Mouse (Mus musculus) intestine, embryonic 14.5 days (tissue): Measurements from ENCODE around the gene Scyl2. TPM values are rescaled to one million over a fixed set of nuclear protein-coding genes. Genes with fewer than 3 reads are reported as not detected.

Experiments
- ATAC-seq: fragments of 200-750 bp; cut with Nextera tagmentation; replicated peaks from 2 replicates; pipeline ENCODE4 v1.8.0; 2017; ENCODE audit warnings: low read depth, moderate number of reproducible peaks, moderate TSS enrichment, moderate library complexity; ENCODE audit not compliant: low FRiP score, low TSS enrichment
- DNase-seq: peaks from one replicate; pipeline ENCODE4 v3.0.0-alpha.2; 2018; ENCODE audit warnings: low spot score
- H3K27ac ChIP-seq: fragments of 300-500 bp; sonication (generic); 2 replicates; pipeline ENCODE4 v1.5.1; 2014; ENCODE audit warnings: low read depth, mild to moderate bottlenecking, control low read depth
- H3K27me3 ChIP-seq: fragments of 300-500 bp; sonication (generic); replicated peaks from 2 replicates; pipeline ENCODE4 v1.6.1; 2014; ENCODE audit warnings: low read length, control low read depth; ENCODE audit not compliant: control insufficient read depth, insufficient read depth
- H3K36me3 ChIP-seq: fragments of 300-500 bp; sonication (generic); 2 replicates; pipeline ENCODE4 v1.6.1; 2014; ENCODE audit warnings: low read length, control low read depth; ENCODE audit not compliant: control insufficient read depth, insufficient read depth
- H3K4me1 ChIP-seq: fragments of 300-500 bp; sonication (generic); replicated peaks from 2 replicates; pipeline ENCODE4 v1.6.1; 2014; ENCODE audit warnings: low read length, control low read depth, mixed read lengths; ENCODE audit not compliant: control insufficient read depth, insufficient read depth
- H3K4me2 ChIP-seq: fragments of 300-500 bp; sonication (generic); 2 replicates; pipeline ENCODE4 v1.6.1; 2014; ENCODE audit warnings: low read length
- H3K4me3 ChIP-seq: fragments of 300-500 bp; sonication (generic); 2 replicates; pipeline ENCODE4 v1.5.1; 2014; ENCODE audit warnings: low read depth, low read length, control low read depth, mixed read lengths
- H3K9ac ChIP-seq: fragments of 300-500 bp; sonication (generic); 2 replicates; pipeline ENCODE4 v1.6.1; 2014; ENCODE audit warnings: mild to moderate bottlenecking, low read length
- H3K9me3 ChIP-seq: fragments of 300-500 bp; sonication (generic); 2 replicates; pipeline ENCODE4 v1.6.1; 2016; ENCODE audit warnings: low read length, control low read depth; ENCODE audit not compliant: control insufficient read depth
- WGBS: fragments of 180-500 bp; shearing (Covaris S2); extraction: QIAGEN DNeasy Blood & Tissue Kit; methylation state at CpG from one replicate; pipeline ENCODE4 v1.1.7; 2014; 5-methylcytosine and 5-hydroxymethylcytosine counted together
- polyA plus RNA-seq: library from polyadenylated mRNA; unstranded; fragments of >200 nt; fragmentation: Nextera tagmentation; extraction: Ambion mirVana; gene quantifications from 2 replicates; pipeline ENCODE4 v1.2.1, GENCODE M21; 2014

Scyl2 gene
- polyA plus RNA-seq, 1 experiment from 2014 or later, result 14.3 TPM

DNA sequence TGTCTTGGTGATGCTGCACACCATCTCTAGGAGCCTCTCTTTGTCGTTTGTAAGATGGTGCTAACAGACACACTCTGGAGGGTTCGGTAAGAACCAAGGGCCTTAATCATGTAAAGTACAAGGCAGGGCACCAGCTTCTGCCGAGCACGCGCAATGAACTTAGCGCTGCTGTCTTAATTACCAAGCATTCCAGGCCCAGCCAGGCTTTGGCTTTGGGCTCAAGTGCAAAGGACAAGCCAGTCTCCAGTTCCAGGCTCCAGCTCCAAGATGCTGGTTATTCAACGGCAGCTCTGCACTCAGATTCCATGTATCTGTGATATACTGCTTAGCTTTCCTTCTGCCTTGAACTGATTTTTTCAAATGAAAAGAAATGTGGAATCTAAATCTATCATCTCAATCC, 18.5 kb downstream of the Scyl2 start:
- no peak overlapping the region for H3K27ac ChIP-seq
- WGBS, result 83% methylated on average over 7 of the region's 7 CpGs
- no peaks in the 10 kb centered on the region for H3K9me3 ChIP-seq
- H3K9ac ChIP-seq, result no peak overlapping the region
- DNase-seq (no peak), ATAC-seq (no peak)
- no peak overlapping the region for H3K4me3 ChIP-seq
- no peak overlapping the region for H3K4me2 ChIP-seq
- H3K36me3 ChIP-seq, result peaks cover 4% of the 10 kb centered on the region; the same call in 1 of the 2 replicates
- no peaks in the 10 kb centered on the region for H3K27me3 ChIP-seq
- no peaks in the 10 kb centered on the region for H3K4me1 ChIP-seq

DNA sequence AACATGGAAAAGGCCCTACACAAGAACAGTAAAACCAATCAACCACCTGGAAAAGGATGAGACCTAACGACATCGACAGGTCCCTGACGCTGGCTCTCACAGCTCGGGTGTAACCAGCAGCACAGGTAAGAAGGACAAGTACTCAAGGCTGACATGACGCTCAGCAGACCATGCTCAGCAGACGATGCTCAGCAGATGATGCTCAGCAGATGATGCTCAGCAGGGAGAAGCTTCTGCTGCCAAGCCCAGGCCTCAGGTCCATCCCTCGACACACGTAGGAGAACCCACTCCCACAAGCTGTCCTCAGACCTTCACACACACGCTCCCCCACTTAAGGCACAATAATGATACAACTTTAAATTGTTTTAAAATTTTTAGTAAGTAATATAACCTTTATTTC, 20.4 kb downstream of the Scyl2 start:
- H3K4me3 ChIP-seq, result no peak overlapping the region

DNA sequence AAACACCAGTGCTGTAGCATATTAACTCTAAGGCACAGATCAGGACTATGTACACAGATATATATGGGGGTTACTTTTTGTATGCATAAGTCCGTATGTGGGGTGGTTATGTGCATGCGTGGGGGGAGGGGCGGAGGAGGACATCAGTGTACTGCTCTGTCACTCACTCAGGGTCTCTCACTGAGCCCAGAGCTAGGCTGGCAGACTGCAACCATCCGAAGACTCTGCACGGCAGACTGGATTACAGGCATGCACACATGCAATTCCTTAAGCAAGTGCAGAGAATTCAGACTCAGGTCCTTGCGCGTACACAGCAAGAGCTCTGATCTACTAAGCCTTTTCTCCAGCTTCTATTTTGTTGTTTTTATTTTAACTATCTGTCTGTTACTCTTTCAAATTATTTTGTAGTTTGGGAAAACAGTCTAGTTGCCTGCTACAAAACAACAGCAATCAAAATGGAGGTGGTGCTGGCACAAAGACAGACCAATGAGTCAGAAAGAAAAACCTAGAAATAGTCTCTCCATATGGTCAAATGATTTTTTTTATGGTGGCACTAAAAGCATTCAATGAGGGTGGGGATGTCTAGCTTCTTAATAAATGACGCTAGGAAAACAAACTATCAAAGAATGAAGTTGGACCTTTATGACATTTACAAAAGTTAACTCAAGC, 21.0 kb downstream of the Scyl2 start:
- H3K9ac ChIP-seq, result no peak overlapping the region
- no peak for ATAC-seq
- DNase-seq, result no peak
- no peaks in the 10 kb centered on the region for H3K27me3 ChIP-seq
- H3K4me1 ChIP-seq, result no peaks in the 10 kb centered on the region
- peaks cover 16% of the 10 kb centered on the region for H3K36me3 ChIP-seq
- WGBS, result 93% methylated on average over 8 of the region's 8 CpGs
- H3K4me2 ChIP-seq, result no peak overlapping the region
- H3K9me3 ChIP-seq, result no peaks in the 10 kb centered on the region
- no peak overlapping the region for H3K27ac ChIP-seq
- H3K4me3 ChIP-seq, result no peak overlapping the region

More for the DNA sequence above, 20.4 kb downstream of the Scyl2 start:
- ATAC-seq (no peak), DNase-seq (no peak)
- no peaks in the 10 kb centered on the region for H3K9me3 ChIP-seq
- no peak overlapping the region for H3K27ac ChIP-seq
- H3K4me1 ChIP-seq, result no peaks in the 10 kb centered on the region
- WGBS, result 87% methylated on average over 9 of the region's 9 CpGs
- H3K36me3 ChIP-seq, result peaks cover 14% of the 10 kb centered on the region
- no peak overlapping the region for H3K9ac ChIP-seq
- no peak overlapping the region for H3K4me2 ChIP-seq
- no peaks in the 10 kb centered on the region for H3K27me3 ChIP-seq

DNA sequence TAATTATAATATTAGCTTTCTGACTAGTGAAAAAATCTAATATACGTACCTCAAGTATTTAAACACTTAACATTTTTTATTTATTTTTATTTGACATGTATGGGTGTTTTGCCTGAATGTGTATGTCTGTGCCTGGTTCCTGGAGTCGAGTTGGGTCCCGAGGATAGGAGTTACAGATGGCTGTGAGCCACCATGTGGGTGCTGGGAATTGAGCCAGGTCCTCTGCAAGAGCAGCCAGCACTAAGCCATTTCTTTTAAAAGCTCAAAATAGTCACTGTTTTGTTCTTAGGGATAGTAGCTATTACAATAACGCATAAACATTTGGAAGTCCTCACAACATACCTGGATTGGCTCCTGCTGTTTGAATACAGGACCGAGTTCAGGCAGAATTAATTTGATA, 29.7 kb downstream of the Scyl2 start:
- no peaks in the 10 kb centered on the region for H3K4me1 ChIP-seq
- H3K9me3 ChIP-seq, result no peaks in the 10 kb centered on the region
- H3K9ac ChIP-seq, result no peak overlapping the region
- ATAC-seq (no peak), DNase-seq (no peak)
- no peak overlapping the region for H3K27ac ChIP-seq
- no peak overlapping the region for H3K4me2 ChIP-seq
- peaks cover 75% of the 10 kb centered on the region for H3K36me3 ChIP-seq
- 87% methylated on average over 5 of the region's 5 CpGs for WGBS
- H3K27me3 ChIP-seq, result no peaks in the 10 kb centered on the region
- no peak overlapping the region for H3K4me3 ChIP-seq

DNA sequence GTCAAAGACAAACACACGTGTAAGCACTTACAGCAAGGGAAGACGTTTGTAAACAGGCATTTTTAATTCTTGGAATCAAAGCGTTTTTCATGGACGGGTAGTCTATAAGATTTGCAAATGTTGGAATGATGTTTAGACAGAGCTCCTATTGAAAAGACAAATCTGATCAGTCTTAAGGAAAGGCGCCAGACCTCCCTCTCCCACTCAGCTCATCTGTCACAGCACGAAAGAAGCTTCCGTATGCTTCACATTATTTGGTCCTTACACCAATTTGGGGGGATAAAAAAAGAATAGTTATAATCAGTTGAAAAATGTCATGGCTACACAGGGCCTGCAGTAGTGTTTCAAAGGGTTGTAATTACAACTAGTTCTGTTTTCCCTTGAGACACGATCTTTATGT, 33.2 kb downstream of the Scyl2 start:
- no peak overlapping the region for H3K27ac ChIP-seq
- H3K9ac ChIP-seq, result no peak overlapping the region
- no peak for DNase-seq
- H3K4me3 ChIP-seq, result no peak overlapping the region
- H3K4me2 ChIP-seq, result no peak overlapping the region
- no peaks in the 10 kb centered on the region for H3K9me3 ChIP-seq
- no peaks in the 10 kb centered on the region for H3K27me3 ChIP-seq
- no peak for ATAC-seq
- peaks cover 66% of the 10 kb centered on the region for H3K36me3 ChIP-seq
- no peaks in the 10 kb centered on the region for H3K4me1 ChIP-seq
- WGBS, result 89% methylated on average over 8 of the region's 8 CpGs

DNA sequence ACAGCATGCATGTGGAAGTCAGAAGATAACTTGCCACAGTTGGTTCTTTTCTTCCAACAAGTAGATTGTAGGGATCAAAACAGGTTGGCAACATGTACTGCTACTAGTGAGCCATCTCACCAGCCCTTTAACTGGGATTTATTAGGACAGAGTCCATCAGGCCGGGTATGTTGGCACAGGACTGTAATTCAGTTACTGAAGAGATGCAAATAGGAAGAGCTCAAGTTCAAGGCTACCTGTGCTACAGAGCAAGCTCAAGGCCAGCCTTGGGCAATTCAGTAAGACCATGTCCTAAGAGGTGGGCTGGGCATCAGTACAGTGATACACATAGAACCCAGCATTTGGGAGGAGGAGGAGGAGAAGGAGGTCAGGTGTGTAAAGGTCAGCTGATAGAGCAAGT, 34.4 kb downstream of the Scyl2 start:
- Histone ChIP-seq H3K36me3 (peaks cover 59% of the 10 kb centered on the region), H3K9ac (no peak overlapping the region), H3K4me3 (no peak overlapping the region), H3K4me2 (no peak overlapping the region), H3K9me3 (no peaks in the 10 kb centered on the region), H3K4me1 (no peaks in the 10 kb centered on the region), H3K27ac (no peak overlapping the region), H3K27me3 (no peaks in the 10 kb centered on the region)
- WGBS, result 88% methylated on average over 1 of the region's 1 CpGs
- ATAC-seq (no peak), DNase-seq (no peak)

DNA sequence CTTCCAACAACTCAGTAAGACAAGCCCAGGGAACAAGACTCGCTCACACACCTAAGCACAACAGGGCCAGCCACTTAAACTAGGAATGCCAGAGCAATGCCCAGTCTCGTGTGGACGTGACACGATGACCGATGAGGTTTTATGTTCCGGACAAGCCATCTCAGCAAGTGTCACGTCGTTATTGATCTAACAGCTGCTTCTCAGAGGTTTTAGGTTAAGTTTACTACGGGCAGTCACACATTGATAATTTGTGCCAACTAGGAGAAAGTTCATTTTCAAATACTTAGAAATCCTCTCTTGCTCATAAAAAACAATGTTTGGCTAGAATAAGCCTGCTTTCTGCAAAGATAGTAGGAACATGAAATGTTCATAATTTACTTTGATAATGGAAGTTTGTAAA, 39.2 kb downstream of the Scyl2 start:
- ATAC-seq (no peak), DNase-seq (no peak)
- 93% methylated on average over 9 of the region's 9 CpGs for WGBS
- Histone ChIP-seq H3K9me3 (no peaks in the 10 kb centered on the region), H3K4me3 (no peak overlapping the region), H3K4me2 (no peak overlapping the region), H3K4me1 (no peaks in the 10 kb centered on the region), H3K27me3 (no peaks in the 10 kb centered on the region), H3K27ac (no peak overlapping the region), H3K36me3 (peaks cover 54% of the 10 kb centered on the region), H3K9ac (no peak overlapping the region)

DNA sequence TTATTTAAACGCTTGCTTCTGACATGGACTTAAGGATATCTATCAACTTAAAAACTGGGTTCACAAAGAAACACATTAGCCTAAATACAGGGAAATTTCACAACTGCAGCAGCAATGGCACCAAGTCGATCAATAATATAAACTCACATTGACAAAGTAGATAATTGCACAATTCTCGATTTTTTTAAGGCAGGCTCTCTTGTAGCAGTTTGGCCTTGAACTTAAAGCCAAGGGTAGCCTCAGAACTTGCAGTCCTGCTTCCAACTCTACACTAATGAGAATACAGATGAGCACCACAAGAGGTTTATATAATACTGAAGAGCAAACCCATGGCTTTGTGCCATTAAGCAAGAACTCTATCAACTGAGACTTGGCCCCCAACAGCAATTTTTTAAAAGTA, 49.1 kb downstream of the Scyl2 start:
- H3K9me3 ChIP-seq, result no peaks in the 10 kb centered on the region
- no peak overlapping the region for H3K4me3 ChIP-seq
- H3K9ac ChIP-seq, result no peak overlapping the region
- WGBS, result 83% methylated on average over 3 of the region's 3 CpGs
- no peak overlapping the region for H3K27ac ChIP-seq
- no peak overlapping the region for H3K4me2 ChIP-seq
- DNase-seq (no peak), ATAC-seq (no peak)
- no peaks in the 10 kb centered on the region for H3K4me1 ChIP-seq
- H3K36me3 ChIP-seq, result peaks cover 32% of the 10 kb centered on the region
- no peaks in the 10 kb centered on the region for H3K27me3 ChIP-seq

DNA sequence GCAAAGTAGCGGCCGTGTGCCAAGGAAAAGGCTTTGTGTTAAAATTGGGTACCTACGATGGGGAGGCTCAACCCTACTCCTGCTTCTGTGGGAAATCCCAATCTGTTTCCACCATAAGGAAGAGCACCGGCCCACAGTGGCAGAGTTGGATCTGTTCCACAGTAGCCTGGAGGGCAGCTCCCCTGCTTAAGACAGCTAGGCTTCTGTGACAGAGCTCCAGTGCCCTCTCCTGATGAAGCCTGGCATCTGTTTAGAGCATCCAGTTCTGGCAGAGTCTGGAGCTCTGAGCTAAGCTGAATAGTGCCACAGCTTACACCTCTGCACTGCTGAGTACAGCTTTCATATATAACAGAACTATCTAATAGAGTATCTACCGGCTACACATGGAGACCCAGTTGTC, 51.1 kb downstream of the Scyl2 start:
- H3K36me3 ChIP-seq, result peaks cover 12% of the 10 kb centered on the region
- 89% methylated on average over 5 of the region's 5 CpGs for WGBS
- ATAC-seq (no peak), DNase-seq (no peak)
- H3K9ac ChIP-seq, result no peak overlapping the region
- no peaks in the 10 kb centered on the region for H3K4me1 ChIP-seq
- H3K4me3 ChIP-seq, result no peak overlapping the region
- H3K4me2 ChIP-seq, result no peak overlapping the region
- no peaks in the 10 kb centered on the region for H3K27me3 ChIP-seq
- no peaks in the 10 kb centered on the region for H3K9me3 ChIP-seq
- no peak overlapping the region for H3K27ac ChIP-seq
